Mouse (Mus musculus) lung, adult 18-20 months (tissue): ENCODE measurements at regions not wholly inside any gene's neighbourhood (a gene's known extent, or its start where the extent isn't known, plus 50 kb on each side); places are given as distances from the start of the nearest gene placed in this dataset.
A peak's percentile ranks its signal among the peaks of the same experiment; 100 is the strongest.

Experiments used
- DNase-seq, 2 experiments: peaks; one replicate each; pipeline ENCODE4 v3.0.0; 2022; ENCODE audit warnings: mixed read lengths in 2 of 2

GRCm38 (mm10) chr13:48115890-48116289, 145.1 kb upstream of the Id4 start:
- no peak for DNase-seq

- DNase-seq: no peak
These were observed 134.4 kb upstream of the Id4 start for GRCm38 (mm10) chr13:48126582-48126981.

GRCm38 (mm10) chr13:48130724-48131123, 130.3 kb upstream of the Id4 start:
- peak; percentile 7 to 21 for DNase-seq

GRCm38 (mm10) chr13:48131681-48132080, 129.3 kb upstream of the Id4 start:
- no peak for DNase-seq

- no peak for DNase-seq
These were observed 115.1 kb upstream of the Id4 start for GRCm38 (mm10) chr13:48145976-48146375.

GRCm38 (mm10) chr13:48147061-48147460, 114.0 kb upstream of the Id4 start:
- no peak for DNase-seq

DNA sequence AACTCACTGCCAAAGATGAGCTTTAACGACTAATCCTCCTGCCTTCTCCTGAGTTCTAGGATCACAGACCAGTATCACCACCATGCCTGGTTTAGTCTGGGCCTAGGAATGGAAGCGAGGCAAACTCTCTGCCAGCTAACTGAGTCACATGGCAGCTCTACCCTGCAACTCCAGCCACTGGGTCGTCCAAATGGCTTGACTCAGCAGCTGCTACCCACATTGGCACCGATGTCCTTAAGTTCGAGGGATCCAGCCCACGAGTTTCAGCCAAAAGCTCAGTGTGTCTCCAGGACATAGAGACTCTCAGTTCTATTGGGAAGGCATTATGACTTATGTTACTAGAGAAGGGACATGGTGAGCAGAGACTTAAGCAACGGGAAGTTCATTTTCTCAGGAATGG, 107.8 kb upstream of the Id4 start:
- no peak for DNase-seq

GRCm38 (mm10) chr13:48153684-48154413, 107.2 kb upstream of the Id4 start:
- DNase-seq: no peak

GRCm38 (mm10) chr13:48154414-48155105, 106.5 kb upstream of the Id4 start:
- DNase-seq: no peak

DNA sequence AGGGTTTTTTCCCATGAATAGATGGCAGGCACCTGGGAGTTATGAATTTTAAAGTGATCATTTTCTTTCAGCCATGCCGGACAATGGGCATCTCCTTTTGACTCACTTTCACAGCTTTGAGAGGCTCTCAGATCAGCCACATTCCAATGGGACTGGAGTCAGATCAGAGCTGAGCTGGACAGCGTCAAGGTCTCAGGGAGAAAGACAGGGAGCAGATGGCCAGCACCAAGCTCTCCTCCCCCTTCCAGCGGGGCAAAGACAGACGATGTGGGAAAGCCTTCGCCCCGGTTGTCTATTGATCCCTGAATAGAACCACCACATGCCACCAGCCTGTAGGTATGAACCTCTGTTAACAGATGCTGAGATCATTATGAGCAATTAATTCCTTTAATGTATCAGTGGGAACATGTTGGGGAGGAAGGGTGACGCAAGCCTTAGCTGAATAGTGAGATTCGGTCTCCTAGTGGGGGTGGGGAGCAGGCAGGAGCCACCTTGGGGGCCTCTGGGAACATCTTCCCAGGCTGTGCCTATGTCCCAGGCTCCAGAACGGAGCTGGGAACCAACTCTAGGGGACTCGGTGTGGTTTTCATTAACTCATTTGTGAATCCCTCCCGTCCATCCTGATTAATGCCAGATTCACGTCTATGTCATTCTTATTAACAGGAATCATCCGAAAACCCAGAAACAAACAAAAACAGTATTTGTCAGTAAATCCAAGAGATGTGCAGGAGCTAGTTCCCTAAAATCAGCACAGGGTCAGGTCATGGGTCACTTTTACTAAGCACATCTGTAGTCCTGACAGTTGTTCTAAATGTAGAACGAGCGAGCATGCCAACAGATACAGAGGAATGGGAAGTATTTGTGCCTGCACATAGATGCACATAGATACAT, 101.8 kb upstream of the Id4 start:
- DNase-seq: no peak

DNA sequence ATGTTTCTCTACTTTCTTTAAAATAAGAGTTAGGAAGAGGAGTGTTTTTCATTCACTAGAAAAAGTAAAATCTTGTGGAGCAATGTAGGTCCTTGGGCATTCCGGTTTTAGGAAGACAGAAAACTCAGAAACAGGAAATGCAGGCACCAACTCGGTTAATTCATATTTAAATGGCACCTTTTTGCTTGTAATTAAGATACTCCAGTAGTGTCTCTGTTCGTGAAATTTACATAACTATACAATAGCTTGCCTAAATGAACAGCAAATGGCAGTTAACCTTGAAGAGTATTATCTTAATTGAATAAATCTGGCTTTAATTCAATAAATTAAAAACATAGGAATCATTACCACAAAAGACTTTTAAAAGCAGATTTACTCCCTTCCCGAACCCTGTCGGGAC, 100.9 kb upstream of the Id4 start:
- no peak for DNase-seq

GRCm38 (mm10) chr13:48161339-48161738, 99.7 kb upstream of the Id4 start:
- DNase-seq: no peak

DNA sequence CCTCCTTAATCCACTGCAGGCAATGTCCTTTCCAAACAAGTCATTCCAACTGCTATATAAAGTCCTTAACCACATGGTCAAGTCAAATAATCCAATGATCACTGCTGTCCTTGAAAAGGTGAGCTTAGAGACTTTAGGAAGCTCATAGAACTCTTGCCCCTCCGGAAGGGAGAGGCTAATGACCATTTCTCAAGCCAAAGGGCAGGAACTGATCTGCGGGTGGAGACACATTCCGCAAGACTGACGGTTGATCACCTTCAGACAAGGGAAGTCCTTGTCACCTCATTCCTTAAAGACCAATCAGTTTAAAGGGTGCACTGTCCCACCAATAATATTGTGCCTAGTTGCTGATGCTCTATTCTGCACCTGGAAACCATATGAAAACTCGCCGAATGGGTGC, 96.4 kb upstream of the Id4 start:
- DNase-seq: no peak

GRCm38 (mm10) chr13:48165838-48166237, 95.2 kb upstream of the Id4 start:
- no peak for DNase-seq

- no peak for DNase-seq
These were observed 93.1 kb upstream of the Id4 start for GRCm38 (mm10) chr13:48167976-48168375.

GRCm38 (mm10) chr13:48171309-48171953, 89.6 kb upstream of the Id4 start:
- no peak for DNase-seq

- no peak for DNase-seq
These were observed 89.0 kb upstream of the Id4 start for GRCm38 (mm10) chr13:48171994-48172393.

- DNase-seq: no peak
These were observed 68.6 kb upstream of the Id4 start for GRCm38 (mm10) chr13:48192476-48192875.

DNA sequence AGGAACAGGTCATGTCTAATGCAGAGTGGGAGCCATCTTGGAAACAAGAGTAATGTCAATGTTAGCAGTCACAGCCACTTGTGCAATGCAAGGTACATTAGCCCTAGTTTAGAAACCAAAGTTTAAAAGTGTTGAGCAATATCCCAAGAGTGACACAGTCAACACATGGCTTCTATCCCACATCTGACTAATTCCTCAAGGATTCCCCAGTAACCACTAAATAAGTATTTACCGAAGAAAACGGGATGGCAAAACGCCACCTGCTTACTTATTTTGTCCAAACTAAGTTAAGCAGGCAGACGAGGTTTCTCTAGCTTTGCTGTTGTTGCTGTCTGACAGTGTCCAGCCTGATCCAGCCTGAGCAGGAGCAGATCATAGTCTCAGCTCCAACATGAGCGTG, 67.1 kb upstream of the Id4 start:
- peak; percentile 3 to 43 for DNase-seq

DNA sequence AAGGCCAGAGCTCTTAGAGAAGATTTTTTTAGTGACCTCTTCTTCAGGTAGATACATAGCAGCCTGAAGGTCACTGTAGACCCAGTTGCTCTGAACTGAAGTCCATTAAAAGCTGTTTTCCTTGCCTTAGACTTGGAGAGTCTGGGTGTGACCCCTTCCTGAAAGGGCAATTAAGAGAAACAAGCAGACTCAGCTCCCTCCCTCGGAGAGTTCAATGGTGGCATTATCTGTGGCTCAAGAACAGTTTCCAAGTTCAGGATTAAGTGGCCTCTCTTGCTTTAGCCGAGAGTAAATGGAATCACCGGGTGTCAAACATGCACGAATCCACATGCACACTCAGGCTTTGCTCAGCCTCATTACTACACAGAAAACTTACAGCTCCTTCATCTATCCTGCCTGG, 53.2 kb upstream of the Id4 start:
- DNase-seq: no peak
